Mouse (Mus musculus): ENCODE results near the gene Nsd1. TPM values are rescaled to one million over a fixed set of nuclear protein-coding genes. Genes with fewer than 3 reads are reported as not detected.

Nsd1 gene
- 100 to 1,000 TPM in 2 of 4 experiments, 10 to 100 TPM in 2; 84.9 to 139 (median 113) TPM for total RNA-seq (2022)

- peak; percentile 26 for DNase-seq
Observed at GRCm38 (mm10) chr13:55209649-55210192, at the start of gene Nsd1. Nsd1 (plus strand) TSS chr13:55209782.

- DNase-seq = no peak
Observed at GRCm38 (mm10) chr13:55162365-55162764, 47.2 kb upstream of the Nsd1 start.

GRCm38 (mm10) chr13:55163553-55163952 is 46.0 kb upstream of the Nsd1 start:
- no peak for DNase-seq

GRCm38 (mm10) chr13:55165831-55166339 is 43.7 kb upstream of the Nsd1 start:
- no peak for DNase-seq

GRCm38 (mm10) chr13:55166806-55167725 is 42.5 kb upstream of the Nsd1 start:
- DNase-seq = no peak

GRCm38 (mm10) chr13:55167798-55168197 is 41.8 kb upstream of the Nsd1 start:
- no peak for DNase-seq

GRCm38 (mm10) chr13:55168255-55168654 is 41.3 kb upstream of the Nsd1 start:
- DNase-seq = no peak

GRCm38 (mm10) chr13:55168958-55169369 is 40.6 kb upstream of the Nsd1 start:
- no peak for DNase-seq

- DNase-seq = no peak
Observed at GRCm38 (mm10) chr13:55171517-55172335, 37.9 kb upstream of the Nsd1 start.

- DNase-seq = peak; percentile 59
Observed at GRCm38 (mm10) chr13:55172336-55172770, 37.2 kb upstream of the Nsd1 start.

- DNase-seq = no peak
Observed at GRCm38 (mm10) chr13:55174347-55174746, 35.2 kb upstream of the Nsd1 start.

- DNase-seq = no peak
Observed at GRCm38 (mm10) chr13:55176265-55176664, 33.3 kb upstream of the Nsd1 start.

- DNase-seq = no peak
Observed at GRCm38 (mm10) chr13:55177903-55178496, 31.6 kb upstream of the Nsd1 start.

GRCm38 (mm10) chr13:55178556-55178955 is 31.0 kb upstream of the Nsd1 start:
- DNase-seq = peak; percentile 65

- DNase-seq = no peak
Observed at GRCm38 (mm10) chr13:55179591-55179990, 30.0 kb upstream of the Nsd1 start.

GRCm38 (mm10) chr13:55181786-55182172 is 27.8 kb upstream of the Nsd1 start:
- no peak for DNase-seq

- peak; percentile 79 for DNase-seq
Observed at GRCm38 (mm10) chr13:55182173-55182894, 27.2 kb upstream of the Nsd1 start.

GRCm38 (mm10) chr13:55183382-55183781 is 26.2 kb upstream of the Nsd1 start:
- DNase-seq = peak; percentile 63

GRCm38 (mm10) chr13:55187062-55187461 is 22.5 kb upstream of the Nsd1 start:
- DNase-seq = peak; percentile 78

- DNase-seq = no peak
Observed at GRCm38 (mm10) chr13:55189531-55190107, 20.0 kb upstream of the Nsd1 start.
